Mouse (Mus musculus) heart, postnatal 25 days (tissue): ENCODE results near the gene Psap. TPM values are rescaled to one million over a fixed set of nuclear protein-coding genes. Genes with fewer than 3 reads are reported as not detected.
"Not testable (repeated sequence)": the region's sequence is repeated elsewhere in the genome, so short reads cannot be mapped to it uniquely, and the experiment has no call there.

ENCODE experiments used
- DNase-seq: peaks from one replicate; pipeline ENCODE4 v3.0.0; 2022; ENCODE audit warnings: low spot score
- intact Hi-C: fragments of 180-260 bp; cut with DNase I; formaldehyde crosslinking; loops from one replicate; pipeline ENCODE4 v1.15.1; 2025
- total RNA-seq, 2 experiments: library from RNA; stranded (reverse); gene quantifications; 2 replicates each; pipeline ENCODE4 v1.2.3; 2021

Gene Psap
- total RNA-seq = 1,000 to 10,000 TPM in 1 of 2 experiments, 100 to 1,000 TPM in 1; 984 to 1,036 TPM

DNA sequence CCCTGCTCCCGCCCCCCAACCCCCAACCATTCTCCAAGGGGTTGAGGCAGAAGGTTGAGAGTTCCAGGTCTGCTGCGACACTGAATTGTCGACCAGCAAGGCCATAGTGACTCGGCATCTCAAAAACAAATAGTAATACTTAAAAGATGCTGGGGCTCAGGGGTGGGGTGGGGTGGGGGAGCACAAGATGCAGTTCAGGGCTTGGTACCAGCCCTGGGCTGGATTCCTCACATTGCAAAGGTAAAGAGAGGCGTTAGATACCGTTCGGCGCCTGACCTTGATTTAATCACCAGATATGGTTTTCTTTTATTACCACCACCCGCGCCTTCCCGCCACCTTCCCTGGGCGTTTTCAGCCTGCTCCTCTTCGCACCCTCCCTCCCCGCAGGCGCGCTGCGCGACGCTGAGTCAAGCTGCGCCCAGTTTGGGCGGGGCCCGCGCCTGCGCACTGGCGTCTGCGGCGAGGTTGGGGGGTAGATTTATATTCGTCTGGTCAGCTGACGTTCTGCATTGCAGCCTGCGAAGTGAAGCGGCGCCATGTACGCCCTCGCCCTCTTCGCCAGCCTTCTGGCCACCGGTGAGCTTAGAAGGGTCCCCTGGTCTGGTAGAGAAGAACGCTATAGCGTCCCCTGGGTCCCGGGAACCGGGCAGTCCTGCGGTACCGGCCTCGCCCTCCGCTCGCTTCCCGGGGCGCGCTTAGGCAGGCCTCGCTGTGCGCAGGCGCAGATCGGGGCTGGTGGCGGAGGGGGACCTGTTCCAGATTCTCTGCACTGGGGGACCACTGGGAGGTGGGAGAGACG, at the start of gene Psap:
Gene Psap (plus strand): TSS at position 421 of the 799 bp plus-strand sequence.
- intact Hi-C loops = no loop called here
- peak; percentile 88 for DNase-seq

DNA sequence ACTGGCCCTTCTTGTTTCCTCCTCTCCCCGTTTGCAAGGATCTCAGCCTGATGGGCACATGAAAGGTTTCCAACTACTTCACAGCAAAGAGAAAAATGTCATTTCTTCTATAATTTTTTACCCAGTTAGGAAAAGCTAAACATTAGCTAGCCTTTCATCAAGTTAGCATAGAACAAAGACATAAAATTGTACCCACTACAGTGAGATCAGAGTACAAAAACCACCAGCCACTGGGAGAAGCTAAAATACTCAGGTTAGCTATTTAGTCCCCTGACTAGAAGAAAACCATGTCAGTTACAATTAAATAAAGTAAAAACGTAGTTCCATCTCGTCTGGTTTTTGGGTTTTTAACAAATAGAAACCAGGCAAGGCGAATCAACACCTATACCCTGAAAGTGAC, 49.8 kb upstream of the Psap start:
- intact Hi-C loops = no loop called here
- DNase-seq = no peak

GRCm38 (mm10) chr10:60229113-60229512, 48.3 kb upstream of the Psap start:
- no peak for DNase-seq
- intact Hi-C loops = no loop called here

DNA sequence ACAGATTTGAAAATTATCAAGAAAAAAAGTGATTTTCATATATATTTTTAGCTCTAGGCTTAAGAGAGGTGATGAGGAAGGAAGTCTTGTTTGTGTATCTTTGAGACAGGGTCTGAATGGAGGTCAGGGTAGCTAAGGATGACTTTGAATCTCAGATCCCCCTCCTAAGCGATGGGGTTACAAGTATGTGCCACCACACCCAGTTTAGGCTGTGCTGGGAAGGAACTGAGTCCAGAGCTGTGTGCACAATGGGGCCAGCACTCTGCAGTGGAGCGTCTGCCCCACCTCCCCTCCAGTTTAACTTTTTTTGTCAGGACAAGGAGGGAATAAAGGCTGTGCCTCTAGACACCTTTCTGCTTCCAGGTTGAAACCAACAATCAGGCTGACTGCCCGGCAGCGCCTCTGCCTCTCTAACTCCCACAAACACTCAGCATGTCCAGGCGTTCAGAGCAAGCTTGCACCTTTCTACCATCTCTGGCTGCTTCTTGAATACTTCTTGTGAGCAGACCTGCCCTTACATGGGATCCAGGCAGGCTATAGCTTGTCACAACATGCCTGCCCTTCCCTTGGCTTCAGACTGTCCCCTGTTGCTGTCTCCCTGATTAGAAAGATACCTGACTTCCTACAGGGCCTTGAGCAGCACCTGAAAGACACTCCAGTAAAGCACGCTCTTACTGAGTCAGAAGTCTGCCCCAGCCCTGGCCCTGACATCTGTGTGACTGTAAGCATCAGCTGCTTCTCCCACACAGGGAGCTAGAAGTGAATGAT, 46.9 kb upstream of the Psap start:
- DNase-seq = no peak
- intact Hi-C loops = no loop called here

DNA sequence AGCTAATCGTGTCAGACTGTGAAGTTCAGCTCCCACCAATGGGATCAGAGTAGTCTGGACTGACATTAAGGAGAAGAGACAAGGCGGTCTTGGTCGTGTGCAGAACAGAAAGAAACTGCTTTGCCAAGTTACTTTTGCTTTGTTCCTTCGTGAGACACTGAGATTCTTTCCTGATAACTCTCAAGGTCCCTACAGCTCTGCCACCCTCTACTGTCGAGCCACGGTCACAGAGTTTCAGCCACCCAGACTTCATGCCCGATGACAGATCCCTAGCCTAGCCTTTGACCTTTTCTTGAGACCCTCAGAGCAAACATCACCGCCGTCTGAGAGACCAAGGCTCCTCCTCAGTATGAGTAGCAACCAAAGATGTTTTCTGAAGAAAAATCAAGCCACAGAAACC, 43.4 kb upstream of the Psap start:
- DNase-seq = no peak
- intact Hi-C loops = no loop called here

DNA sequence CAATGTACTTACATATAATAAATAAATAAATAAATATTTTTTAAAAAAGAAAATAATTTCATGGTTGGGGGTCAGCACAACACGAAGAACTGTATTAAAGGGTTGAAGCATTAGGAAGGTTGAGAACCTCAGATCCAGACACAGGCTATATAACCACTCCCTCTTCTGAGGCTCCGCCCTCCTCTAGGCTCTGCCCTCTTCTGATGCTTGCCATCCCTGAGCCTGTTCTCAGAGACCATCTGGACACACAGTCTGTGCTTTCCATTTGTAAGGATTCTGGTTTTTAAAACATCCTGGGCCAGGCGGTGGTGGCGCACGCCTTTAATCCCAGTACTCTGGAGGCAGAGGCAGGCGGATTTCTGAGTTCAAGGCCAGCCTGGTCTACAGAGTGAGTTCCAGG, 41.6 kb upstream of the Psap start:
- intact Hi-C loops = loop anchor here (2.0 kb wide), 1 partner anchor 87 kb away; no protein-coding TSS in a partner anchor
- DNase-seq = not testable (repeated sequence)

DNA sequence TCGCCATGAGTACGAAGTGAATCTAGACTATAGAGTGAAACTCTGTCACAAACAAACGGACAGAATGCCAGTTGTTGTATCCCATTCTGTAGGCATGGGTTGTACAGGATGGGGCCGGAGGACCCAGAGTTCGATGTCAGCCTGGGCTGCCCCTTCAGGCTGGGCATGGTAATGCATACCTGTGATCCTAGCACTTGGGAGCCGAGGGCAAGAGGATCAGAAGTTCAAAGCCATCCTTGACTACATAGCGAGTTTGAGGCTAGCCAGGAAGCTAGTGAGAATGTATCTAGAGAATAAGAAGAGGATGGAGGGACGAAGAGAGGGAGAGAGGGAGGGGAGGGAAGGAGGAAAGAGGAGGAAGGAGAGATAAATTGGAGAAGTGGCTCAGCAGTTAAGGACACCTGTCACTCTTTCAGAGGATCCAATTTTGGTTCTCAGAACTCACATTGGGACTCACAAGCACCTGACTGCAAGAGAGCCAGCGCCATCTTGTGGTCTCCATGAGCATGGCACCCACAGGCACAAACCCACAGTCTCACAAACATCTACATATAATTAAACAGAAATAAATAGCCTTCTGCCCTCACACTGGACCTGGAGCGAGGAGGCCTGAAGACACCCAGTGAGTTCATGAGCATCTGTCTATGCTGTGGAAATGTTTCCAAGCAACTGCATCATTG, 39.8 kb upstream of the Psap start:
- intact Hi-C loops = loop anchor here (1.0 to 2.0 kb wide), 2 partner anchors 46 to 89 kb away; no protein-coding TSS in a partner anchor
- DNase-seq = no peak

DNA sequence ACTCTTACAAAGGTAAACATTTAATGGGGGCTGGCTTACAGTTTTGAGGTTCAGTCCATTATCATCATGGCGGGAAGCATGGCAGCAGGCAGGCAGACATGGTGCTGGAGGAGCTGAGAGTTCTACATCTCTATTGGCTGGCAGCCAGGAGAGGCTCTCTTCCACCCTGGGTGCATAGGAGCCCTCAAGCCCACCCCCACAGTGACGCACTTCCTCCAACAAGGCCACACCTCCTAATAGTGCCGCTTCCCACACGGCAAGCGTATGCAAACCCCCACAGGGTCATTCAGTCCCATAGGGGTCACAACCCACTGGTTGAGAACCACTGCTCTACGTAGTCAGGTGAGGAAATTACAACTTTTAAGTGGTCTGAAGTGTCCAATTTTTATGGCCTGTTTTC, 37.0 kb upstream of the Psap start:
- DNase-seq = no peak
- intact Hi-C loops = loop anchor here (5.0 kb wide), 1 partner anchor 348 kb away; no protein-coding TSS in a partner anchor

DNA sequence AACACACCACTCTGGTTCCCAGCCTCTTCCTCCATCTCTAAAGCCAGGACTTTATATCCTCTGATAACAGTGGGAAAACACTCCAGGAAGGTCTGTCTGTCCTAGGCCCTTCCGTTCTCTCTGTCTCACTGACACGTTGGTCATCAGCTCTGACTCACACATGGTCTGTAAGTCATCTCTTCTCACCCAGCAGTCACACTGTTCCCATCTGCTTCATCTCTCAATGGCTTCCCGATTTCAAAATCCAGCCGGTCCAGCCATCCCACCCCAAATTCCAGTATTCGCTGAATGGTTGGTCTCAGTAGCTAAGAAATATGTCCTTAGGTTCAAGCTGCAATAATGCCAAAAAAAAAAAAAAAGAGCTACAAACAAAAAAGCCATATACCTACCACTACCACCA, 33.5 kb upstream of the Psap start:
- no peak for DNase-seq
- intact Hi-C loops = loop anchor here (2.0 to 5.0 kb wide), 2 partner anchors 95 to 352 kb away; no protein-coding TSS in a partner anchor

GRCm38 (mm10) chr10:60245041-60245440, 32.4 kb upstream of the Psap start:
- intact Hi-C loops = loop anchor here (2.0 to 5.0 kb wide), 2 partner anchors 37 to 96 kb away; no protein-coding TSS in a partner anchor
- DNase-seq = peak; percentile 56

GRCm38 (mm10) chr10:60245635-60246034, 31.8 kb upstream of the Psap start:
- DNase-seq = no peak
- intact Hi-C loops = loop anchor here (2.0 to 5.0 kb wide), 2 partner anchors 37 to 97 kb away; no protein-coding TSS in a partner anchor

DNA sequence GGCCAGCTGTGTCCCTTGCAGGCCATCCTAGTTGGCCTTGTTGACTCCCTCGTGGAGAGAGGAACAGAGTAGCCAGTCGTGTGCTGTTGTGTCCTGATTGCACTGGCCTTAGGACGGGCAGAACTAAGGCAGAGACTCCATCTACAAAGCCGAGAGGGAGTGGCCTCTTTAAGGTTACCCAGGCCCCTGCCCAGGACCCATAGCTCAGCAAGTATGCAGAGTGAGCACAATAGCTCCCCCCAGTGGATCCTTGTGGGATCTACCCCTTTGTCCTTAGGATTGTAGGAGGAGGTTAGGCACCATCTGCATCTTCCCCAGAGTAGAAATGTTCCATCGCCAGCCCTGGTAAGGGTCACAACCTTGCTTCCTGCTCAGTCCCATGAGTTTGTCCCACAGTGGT, 30.9 kb upstream of the Psap start:
- intact Hi-C loops = loop anchor here (5.0 kb wide), 1 partner anchor 36 kb away; no protein-coding TSS in a partner anchor
- no peak for DNase-seq

- not testable (repeated sequence) for DNase-seq
- intact Hi-C loops = loop anchor here (5.0 kb wide), 1 partner anchor 34 kb away; no protein-coding TSS in a partner anchor
These were observed 29.1 kb upstream of the Psap start for GRCm38 (mm10) chr10:60248345-60248744.

DNA sequence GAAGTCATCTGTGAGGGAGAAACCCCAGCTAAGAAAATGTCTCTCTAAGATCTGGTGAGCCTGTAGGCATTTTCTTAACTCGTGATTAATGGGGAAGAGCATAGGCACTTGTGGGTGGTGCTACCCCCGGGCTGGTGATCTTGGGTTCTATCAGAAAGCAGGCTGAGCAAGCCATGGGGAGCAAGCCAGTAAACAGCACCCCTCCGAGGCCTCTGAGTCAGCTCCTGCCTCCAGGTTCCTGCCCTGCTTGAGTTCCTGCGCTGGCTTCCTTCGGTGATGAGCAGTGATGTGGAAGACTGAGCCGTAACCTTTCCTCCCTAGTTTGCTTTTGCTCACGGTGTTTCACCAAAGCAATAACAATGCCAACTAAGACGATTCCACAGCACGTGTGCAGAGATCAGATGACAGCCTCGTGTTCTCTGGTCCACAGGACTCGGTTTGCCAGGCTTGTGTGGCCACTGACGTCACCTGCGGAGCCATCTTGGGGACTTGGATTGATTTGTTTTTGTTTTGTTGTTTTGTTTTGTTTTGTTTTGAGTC, 26.9 kb upstream of the Psap start:
- intact Hi-C loops = no loop called here
- DNase-seq = no peak

DNA sequence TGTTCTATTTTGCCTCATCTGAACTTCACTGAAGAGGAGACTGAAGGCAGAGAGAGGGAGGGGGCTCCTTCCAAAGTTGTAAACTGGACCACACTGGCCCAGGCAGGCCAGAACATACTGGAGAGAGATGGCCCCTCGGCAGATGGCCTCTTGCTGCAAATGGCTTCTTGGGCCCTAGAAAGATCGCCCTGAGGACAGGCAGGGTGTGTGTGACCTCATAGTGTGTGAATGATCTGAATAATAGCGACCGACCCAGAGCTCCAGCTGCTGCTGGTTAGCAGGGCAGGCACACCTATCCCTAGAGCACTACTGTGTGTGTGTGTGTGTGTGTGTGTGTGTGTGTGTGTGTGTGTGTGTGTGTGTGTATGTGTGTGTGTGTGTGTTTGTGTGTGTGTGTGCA, 25.2 kb upstream of the Psap start:
- no peak for DNase-seq
- intact Hi-C loops = no loop called here

- no peak for DNase-seq
- intact Hi-C loops = no loop called here
These were observed 24.8 kb upstream of the Psap start for GRCm38 (mm10) chr10:60252606-60253005.

GRCm38 (mm10) chr10:60256088-60256487, 21.3 kb upstream of the Psap start:
- no peak for DNase-seq
- intact Hi-C loops = no loop called here

DNA sequence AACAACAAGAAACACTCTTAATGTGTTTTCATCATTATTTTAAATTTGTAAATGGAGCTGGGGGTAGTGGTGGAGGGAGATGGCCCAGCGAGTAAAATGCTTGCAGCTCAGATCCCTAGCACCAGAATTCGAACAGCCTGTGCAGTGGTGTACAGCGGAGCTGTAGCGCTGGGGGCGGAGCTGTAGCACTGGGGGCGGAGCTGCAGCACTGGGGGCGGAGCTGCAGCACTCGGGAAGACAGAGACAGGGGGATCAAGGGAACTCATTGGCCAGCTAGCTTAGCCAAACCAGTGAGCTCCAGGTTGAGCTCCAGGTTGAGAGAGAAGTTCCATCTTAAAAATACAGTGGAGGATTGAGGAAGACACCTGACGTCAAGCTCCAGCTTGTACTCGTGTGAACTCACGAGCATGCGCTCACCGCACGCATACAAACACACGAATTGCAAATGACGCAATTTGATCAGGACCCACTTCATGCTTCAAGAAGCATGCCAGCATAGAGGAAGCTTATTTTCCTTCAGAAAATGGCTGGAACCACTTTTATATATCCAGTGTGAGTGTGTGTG, 20.1 kb upstream of the Psap start:
- DNase-seq = no peak
- intact Hi-C loops = no loop called here

DNA sequence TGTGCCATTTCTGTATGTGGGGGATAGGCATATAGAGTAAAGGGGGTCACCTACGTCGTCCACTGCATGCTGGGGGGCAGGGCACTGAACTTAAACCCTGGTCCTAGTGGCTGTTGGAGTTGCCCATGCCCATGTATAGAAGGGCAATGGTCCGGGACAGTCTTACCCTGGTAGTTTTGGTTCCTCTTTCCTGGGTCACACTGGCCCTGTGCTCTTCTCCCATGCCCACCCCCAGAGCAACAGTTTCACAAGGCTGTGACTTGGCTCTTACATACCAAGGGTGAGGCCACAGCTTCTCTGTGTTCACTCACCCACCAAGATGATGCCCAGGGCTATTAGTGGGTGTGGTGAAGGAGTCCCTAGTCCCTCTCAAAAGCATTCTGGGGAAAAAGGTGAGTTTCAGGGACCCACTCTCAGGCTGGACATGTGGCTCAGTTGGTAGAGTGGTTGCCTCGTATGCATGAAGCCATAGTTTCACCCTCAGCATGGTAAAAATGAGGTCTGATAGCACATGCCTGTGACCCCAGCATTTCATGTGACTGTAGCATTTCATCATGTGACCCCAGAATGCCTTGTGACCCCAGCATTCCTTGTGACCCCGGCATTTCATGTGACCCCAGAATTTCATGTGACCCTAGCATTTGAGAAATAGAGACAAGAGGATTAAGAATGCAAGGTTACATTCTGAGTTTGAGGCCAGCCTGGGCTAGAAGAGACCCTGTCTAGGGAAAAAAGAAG, 16.7 kb upstream of the Psap start:
- DNase-seq = no peak
- intact Hi-C loops = no loop called here
